Mouse (Mus musculus) MEL (cell line): ENCODE results near the gene Iah1. TPM values are rescaled to one million over a fixed set of nuclear protein-coding genes. Genes with fewer than 3 reads are reported as not detected.
A peak's percentile ranks its signal among the peaks of the same experiment; 100 is the strongest.

Source experiments
- DNase-seq: peaks from one replicate; pipeline ENCODE4 v3.0.0; 2011; ENCODE audit warnings: low read depth, low spot score
- H3K27ac ChIP-seq: 2 replicates; pipeline ENCODE4 v1.5.1; 2012; ENCODE audit warnings: low read depth, mild to moderate bottlenecking, control low read depth, low read length, moderate library complexity; ENCODE audit not compliant: control insufficient read depth
- H3K27me3 ChIP-seq, 2 experiments: fragments of 150-350 bp in 1 of 2; sonication (generic) in 1 of 2; 2 replicates each; pipeline ENCODE4 v1.6.1; 2012; ENCODE audit warnings: low read length in 2 of 2, mild to moderate bottlenecking in 2 of 2, improper control_type of control experiment in 1 of 2, moderate library complexity in 1 of 2; ENCODE audit not compliant: insufficient read depth in 2 of 2, control insufficient read depth in 1 of 2
- H3K36me3 ChIP-seq, 2 experiments: 2 replicates each; pipeline ENCODE4 v1.6.1; 2012 to 2014; ENCODE audit warnings: low read length in 2 of 2, improper control_type of control experiment in 1 of 2, inconsistent platforms in 1 of 2, mild to moderate bottlenecking in 1 of 2; ENCODE audit not compliant: insufficient read depth in 2 of 2, control insufficient read depth in 1 of 2
- H3K4me1 ChIP-seq, 2 experiments: fragments of 150-350 bp in 1 of 2; sonication (generic) in 1 of 2; 2 replicates each; pipeline ENCODE4 v1.6.1; 2012; ENCODE audit warnings: low read length in 2 of 2, improper control_type of control experiment in 1 of 2, mild to moderate bottlenecking in 1 of 2; ENCODE audit not compliant: insufficient read depth in 2 of 2, control insufficient read depth in 1 of 2
- H3K4me3 ChIP-seq, 2 experiments: fragments of 150-350 bp in 1 of 2; sonication (generic) in 1 of 2; 2 replicates each; pipeline ENCODE4 v1.5.1; 2012; ENCODE audit warnings: low read depth in 2 of 2, low read length in 2 of 2, mild to moderate bottlenecking in 2 of 2, moderate library complexity in 2 of 2, control low read depth in 1 of 2, improper control_type of control experiment in 1 of 2; ENCODE audit not compliant: control insufficient read depth in 1 of 2, insufficient read depth in 1 of 2
- H3K79me2 ChIP-seq: 2 replicates; pipeline ENCODE4 v1.6.1; 2012; ENCODE audit warnings: mild to moderate bottlenecking, low read length, moderate library complexity; ENCODE audit not compliant: control insufficient read depth, poor library complexity, insufficient read depth
- H3K9ac ChIP-seq: 2 replicates; pipeline ENCODE4 v1.6.1; 2012; ENCODE audit warnings: low read depth, mild to moderate bottlenecking, control low read depth, low read length, moderate library complexity; ENCODE audit not compliant: control insufficient read depth, poor library complexity, severe bottlenecking
- H3K9me3 ChIP-seq: fragments of 150-350 bp; sonication (generic); replicated peaks from 2 replicates; pipeline ENCODE4 v1.6.1; 2012; ENCODE audit warnings: mild to moderate bottlenecking, low read length, improper control_type of control experiment, moderate library complexity; ENCODE audit not compliant: insufficient read depth
- CHD1 ChIP-seq: IDR thresholded peaks from 2 replicates; pipeline ENCODE4 v1.6.1; 2012; ENCODE audit warnings: low read depth, mild to moderate bottlenecking, inconsistent platforms, low read length, improper control_type of control experiment
- CTCF ChIP-seq, 3 experiments: IDR thresholded peaks in 2 of 3; conservative IDR thresholded peaks in 1 of 3; 2 replicates each; pipeline ENCODE4 v1.5.1; 2011 to 2012; ENCODE audit warnings: low read length in 3 of 3, low read depth in 2 of 3, mild to moderate bottlenecking in 2 of 3, improper control_type of control experiment in 1 of 3, inconsistent platforms in 1 of 3, mixed read lengths in 1 of 3, moderate library complexity in 1 of 3; ENCODE audit not compliant: control insufficient read depth in 1 of 3, insufficient read depth in 1 of 3, poor library complexity in 1 of 3, severe bottlenecking in 1 of 3
- GABPA ChIP-seq: IDR thresholded peaks from 2 replicates; pipeline ENCODE4 v1.6.1; 2012; ENCODE audit warnings: low read depth, mild to moderate bottlenecking, inconsistent platforms, low read length, improper control_type of control experiment, moderate library complexity
- GATA1 ChIP-seq: IDR thresholded peaks from 2 replicates; pipeline ENCODE4 v1.6.1; 2011; ENCODE audit warnings: low read depth, low read length, improper control_type of control experiment
- HCFC1 ChIP-seq: IDR thresholded peaks from 2 replicates; pipeline ENCODE4 v1.6.1; 2012; ENCODE audit warnings: low read depth, mild to moderate bottlenecking, inconsistent platforms, low read length, improper control_type of control experiment, moderate library complexity
- MAX ChIP-seq: IDR thresholded peaks from 2 replicates; pipeline ENCODE4 v1.6.1; 2011; ENCODE audit warnings: low read length, improper control_type of control experiment
- MEF2A ChIP-seq: IDR thresholded peaks from 2 replicates; pipeline ENCODE4 v1.6.1; 2014; ENCODE audit warnings: low read depth, mild to moderate bottlenecking, inconsistent platforms, low read length, improper control_type of control experiment; ENCODE audit not compliant: poor library complexity, insufficient replicate concordance, severe bottlenecking; ENCODE audit errors: extremely low read depth
- MXI1 ChIP-seq: IDR thresholded peaks from 2 replicates; pipeline ENCODE4 v1.6.1; 2011; ENCODE audit warnings: mild to moderate bottlenecking, low read depth, low read length, improper control_type of control experiment
- MYB ChIP-seq: IDR thresholded peaks from 2 replicates; pipeline ENCODE4 v1.6.1; 2011; ENCODE audit warnings: mild to moderate bottlenecking, low read depth, low read length, improper control_type of control experiment
- MYC ChIP-seq: IDR thresholded peaks from 2 replicates; pipeline ENCODE4 v1.6.1; 2011; ENCODE audit warnings: low read depth, mild to moderate bottlenecking, low read length, improper control_type of control experiment, moderate library complexity
- NELFE ChIP-seq: IDR thresholded peaks from 2 replicates; pipeline ENCODE4 v1.6.1; 2011; ENCODE audit warnings: low read depth, low read length, improper control_type of control experiment
- NRF1 ChIP-seq: IDR thresholded peaks from 2 replicates; pipeline ENCODE4 v1.6.1; 2014; ENCODE audit warnings: low read depth, mild to moderate bottlenecking, inconsistent platforms, low read length, improper control_type of control experiment, moderate library complexity; ENCODE audit not compliant: poor library complexity, insufficient read depth, severe bottlenecking
- POLR2A ChIP-seq, 2 experiments: IDR thresholded peaks; 2 replicates each; pipeline ENCODE4 v1.6.1; 2011 to 2012; ENCODE audit warnings: low read length in 2 of 2, mild to moderate bottlenecking in 2 of 2, control low read depth in 1 of 2, improper control_type of control experiment in 1 of 2, low read depth in 1 of 2, moderate library complexity in 1 of 2; ENCODE audit not compliant: control insufficient read depth in 1 of 2, insufficient read depth in 1 of 2, poor library complexity in 1 of 2
- POLR2AphosphoS5 ChIP-seq: IDR thresholded peaks from 2 replicates; pipeline ENCODE4 v1.6.1; 2012; ENCODE audit warnings: low read depth, borderline replicate concordance, mild to moderate bottlenecking, inconsistent platforms, low read length, moderate library complexity, mixed read lengths
- RCOR1 ChIP-seq: IDR thresholded peaks from 2 replicates; pipeline ENCODE4 v1.6.1; 2012; ENCODE audit warnings: low read depth, mild to moderate bottlenecking, inconsistent platforms, low read length, improper control_type of control experiment
- SIN3A ChIP-seq: IDR thresholded peaks from 2 replicates; pipeline ENCODE4 v1.6.1; 2012; ENCODE audit warnings: low read length, improper control_type of control experiment, inconsistent platforms
- TCF12 ChIP-seq: IDR thresholded peaks from 2 replicates; pipeline ENCODE4 v1.6.1; 2014; ENCODE audit warnings: low read depth, mild to moderate bottlenecking, inconsistent platforms, low read length, improper control_type of control experiment, moderate library complexity
- USF2 ChIP-seq, 2 experiments: IDR thresholded peaks; 2 replicates each; pipeline ENCODE4 v1.6.1; 2011 to 2012; ENCODE audit warnings: improper control_type of control experiment in 2 of 2, low read length in 2 of 2, borderline replicate concordance in 1 of 2, inconsistent platforms in 1 of 2, low read depth in 1 of 2, mild to moderate bottlenecking in 1 of 2; ENCODE audit not compliant: insufficient read depth in 1 of 2
- ZC3H11A ChIP-seq: IDR thresholded peaks from 2 replicates; pipeline ENCODE4 v1.6.1; 2012; ENCODE audit warnings: low read depth, mild to moderate bottlenecking, inconsistent platforms, low read length, improper control_type of control experiment
- ZKSCAN1 ChIP-seq: IDR thresholded peaks from 2 replicates; pipeline ENCODE4 v1.6.1; 2012; ENCODE audit warnings: low read depth, mild to moderate bottlenecking, inconsistent platforms, low read length, improper control_type of control experiment, moderate library complexity
- polyA plus RNA-seq, 2 experiments: library from polyadenylated mRNA; stranded (reverse) in 1 of 2; unstranded in 1 of 2; fragments of >175 nt in 1 of 2; fragments of >200 nt in 1 of 2; gene quantifications; 2 replicates each; pipeline versions ENCODE4 v1.2.1 to v1.2.4; 2012; ENCODE audit warnings: low replicate concordance in 2 of 2, low read depth in 1 of 2; ENCODE audit not compliant: insufficient read length in 2 of 2, insufficient read depth in 1 of 2, missing spikeins in 1 of 2
- total RNA-seq: library from RNA; depleted of rRNA; stranded (reverse); fragments of 300-350 nt; gene quantifications from 2 replicates; pipeline ENCODE4 v1.2.3, GENCODE M21; 2012

Gene Iah1
- total and polyA plus RNA-seq, 3 experiments, result 14.2 to 15.4 TPM; not detected in 1

- Histone ChIP-seq H3K79me2 (peaks cover 23% of the 10 kb centered on the region), H3K9me3 (no peaks in the 10 kb centered on the region), H3K27ac (no peak overlapping the region), H3K36me3 (peaks cover 0 to 9% of the 10 kb centered on the region in 2 experiments; a peak in 3 of 4 replicates), H3K27me3 (no peaks in the 10 kb centered on the region), H3K4me3 (no peak overlapping the region), H3K4me1 (peaks cover 0 to 16% of the 10 kb centered on the region in 2 experiments; a peak in 3 of 4 replicates)
- no peak for DNase-seq
- TF ChIP-seq ZC3H11A (no peak), POLR2AphosphoS5 (no peak), HCFC1 (no peak), MXI1 (no peak), GATA1 (no peak), MYB (no peak), MEF2A (no peak), NELFE (no peak), NRF1 (no peak), TCF12 (no peak)
- TF ChIP-seq, all 39 proteins: peak for 0
- no peak overlapping the region for H3K9ac ChIP-seq
Measured at GRCm38 (mm10) chr12:21288716-21289395, 27.3 kb upstream of the Iah1 start.

GRCm38 (mm10) chr12:21289651-21290050, 26.5 kb upstream of the Iah1 start:
- Histone ChIP-seq H3K79me2 (peaks cover 23% of the 10 kb centered on the region), H3K9ac (no peak overlapping the region), H3K9me3 (no peaks in the 10 kb centered on the region), H3K36me3 (peaks cover 0 to 9% of the 10 kb centered on the region in 2 experiments; a peak in 3 of 4 replicates), H3K4me1 (peaks cover 0 to 14% of the 10 kb centered on the region in 2 experiments; a peak in 3 of 4 replicates), H3K27ac (peak overlapping the region; percentile 37; the same call in 1 of the 2 replicates), H3K4me3 (no peak overlapping the region), H3K27me3 (no peaks in the 10 kb centered on the region)
- no peak for DNase-seq
- no peak for TF ChIP-seq GATA1

GRCm38 (mm10) chr12:21298856-21299255, 17.3 kb upstream of the Iah1 start:
- Histone ChIP-seq H3K9ac (no peak overlapping the region), H3K27ac (no peak overlapping the region), H3K27me3 (no peaks in the 10 kb centered on the region), H3K9me3 (no peaks in the 10 kb centered on the region), H3K4me3 (no peak overlapping the region), H3K79me2 (no peaks in the 10 kb centered on the region), H3K36me3 (no peaks in the 10 kb centered on the region), H3K4me1 (no peaks in the 10 kb centered on the region)
- TF ChIP-seq ZKSCAN1, result no peak
- no peak for TF ChIP-seq GABPA
- TF ChIP-seq POLR2A (IDR thresholded peaks at IDR 0.05; ENCODE audit: control insufficient read depth in 1 of 2, insufficient read depth in 1 of 2, low read depth in 1 of 2, low read length in 2 of 2, poor library complexity in 1 of 2), result no peak
- no peak for TF ChIP-seq CTCF (IDR thresholded peaks at IDR 0.05 in 2 of 3, conservative IDR thresholded peaks at IDR 0.05 in 1 of 3; ENCODE audit: control insufficient read depth in 1 of 3, insufficient read depth in 1 of 3, low read depth in 2 of 3, low read length in 3 of 3, poor library complexity in 1 of 3, severe bottlenecking in 1 of 3)
- no peak for TF ChIP-seq RCOR1
- no peak for TF ChIP-seq CHD1
- no peak for TF ChIP-seq ZC3H11A
- no peak for TF ChIP-seq SIN3A
- no peak for TF ChIP-seq MYC
- TF ChIP-seq MAX, result no peak
- TF ChIP-seq USF2 (IDR thresholded peaks at IDR 0.05; ENCODE audit: borderline replicate concordance in 1 of 2, insufficient read depth in 1 of 2, low read depth in 1 of 2, low read length in 2 of 2), result no peak
- DNase-seq, result no peak
